Mouse (Mus musculus) CH12.LX (cell line): ENCODE results near the gene Cpt1a.

Experiments used
- CHD2 ChIP-seq: IDR thresholded peaks from 2 replicates; pipeline ENCODE4 v1.6.1; 2011; ENCODE audit warnings: low read length, improper control_type of control experiment
- CTCF ChIP-seq, 2 experiments: IDR thresholded peaks in 1 of 2; conservative IDR thresholded peaks in 1 of 2; 2 replicates each; pipeline ENCODE4 v1.5.1; 2011 to 2012; ENCODE audit warnings: low read depth in 2 of 2, low read length in 2 of 2, improper control_type of control experiment in 1 of 2, inconsistent platforms in 1 of 2, mild to moderate bottlenecking in 1 of 2, moderate library complexity in 1 of 2
- E2F4 ChIP-seq: IDR thresholded peaks from 2 replicates; pipeline ENCODE4 v1.6.1; 2011; ENCODE audit warnings: low read depth, low read length, improper control_type of control experiment; ENCODE audit not compliant: insufficient replicate concordance
- IRF4 ChIP-seq: IDR thresholded peaks from 2 replicates; pipeline ENCODE4 v1.6.1; 2014; ENCODE audit warnings: low read depth, mild to moderate bottlenecking, inconsistent platforms, low read length, improper control_type of control experiment
- MAX ChIP-seq: IDR thresholded peaks from 2 replicates; pipeline ENCODE4 v1.6.1; 2011; ENCODE audit warnings: low read length, improper control_type of control experiment
- MAZ ChIP-seq: IDR thresholded peaks from 2 replicates; pipeline ENCODE4 v1.6.1; 2012; ENCODE audit warnings: low read depth, mild to moderate bottlenecking, inconsistent platforms, low read length, improper control_type of control experiment, moderate library complexity
- MEF2A ChIP-seq: IDR thresholded peaks from 2 replicates; pipeline ENCODE4 v1.6.1; 2014; ENCODE audit warnings: low read depth, mild to moderate bottlenecking, inconsistent platforms, low read length, improper control_type of control experiment, borderline replicate concordance
- POLR2A ChIP-seq: IDR thresholded peaks from 2 replicates; pipeline ENCODE4 v1.6.1; 2011; ENCODE audit warnings: low read depth, mild to moderate bottlenecking, improper control_type of control experiment, low read length
- POLR2AphosphoS2 ChIP-seq: IDR thresholded peaks from 2 replicates; pipeline ENCODE4 v1.6.1; 2011; ENCODE audit warnings: low read depth, low read length, improper control_type of control experiment
- TCF12 ChIP-seq: IDR thresholded peaks from 2 replicates; pipeline ENCODE4 v1.6.1; 2014; ENCODE audit warnings: low read depth, mild to moderate bottlenecking, inconsistent platforms, low read length, improper control_type of control experiment
- ZC3H11A ChIP-seq: IDR thresholded peaks from 2 replicates; pipeline ENCODE4 v1.6.1; 2012; ENCODE audit warnings: low read depth, mild to moderate bottlenecking, inconsistent platforms, low read length, improper control_type of control experiment
- ZMIZ1 ChIP-seq: IDR thresholded peaks from 2 replicates; pipeline ENCODE4 v1.6.1; 2012; ENCODE audit warnings: low read depth, mild to moderate bottlenecking, inconsistent platforms, low read length, improper control_type of control experiment

DNA sequence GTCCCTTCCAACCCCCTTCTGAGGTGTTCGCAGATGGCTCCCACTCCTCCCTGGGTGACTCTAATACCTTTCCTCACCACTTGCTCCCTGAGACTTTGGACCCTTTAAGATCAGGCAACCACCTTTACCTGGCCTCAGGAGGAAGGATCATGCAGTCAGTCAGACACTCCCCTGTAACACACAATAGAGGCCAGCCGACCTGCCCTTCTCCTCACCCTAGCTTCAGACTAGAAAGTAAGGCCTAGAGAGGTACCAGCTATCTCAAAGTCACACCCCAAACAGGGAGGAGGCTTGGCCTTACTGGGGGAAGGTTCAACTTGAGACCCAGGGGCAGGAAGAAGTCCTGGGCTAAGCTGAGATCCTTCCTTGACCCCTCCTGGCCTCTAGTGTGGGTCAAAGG lies 102.1 kb downstream of the Cpt1a start:
- TF ChIP-seq MAZ (no peak), CHD2 (no peak), CTCF (conservative IDR thresholded peaks at IDR 0.05 in 1 of 2, IDR thresholded peaks at IDR 0.05 in 1 of 2; ENCODE audit: low read depth in 2 of 2, low read length in 2 of 2) (no peak), IRF4 (no peak), MEF2A (no peak), POLR2AphosphoS2 (no peak), ZC3H11A (no peak), POLR2A (no peak), ZMIZ1 (no peak), E2F4 (no peak), TCF12 (no peak), MAX (no peak)
